Mouse (Mus musculus): ENCODE results near the gene Ubd.

DNA sequence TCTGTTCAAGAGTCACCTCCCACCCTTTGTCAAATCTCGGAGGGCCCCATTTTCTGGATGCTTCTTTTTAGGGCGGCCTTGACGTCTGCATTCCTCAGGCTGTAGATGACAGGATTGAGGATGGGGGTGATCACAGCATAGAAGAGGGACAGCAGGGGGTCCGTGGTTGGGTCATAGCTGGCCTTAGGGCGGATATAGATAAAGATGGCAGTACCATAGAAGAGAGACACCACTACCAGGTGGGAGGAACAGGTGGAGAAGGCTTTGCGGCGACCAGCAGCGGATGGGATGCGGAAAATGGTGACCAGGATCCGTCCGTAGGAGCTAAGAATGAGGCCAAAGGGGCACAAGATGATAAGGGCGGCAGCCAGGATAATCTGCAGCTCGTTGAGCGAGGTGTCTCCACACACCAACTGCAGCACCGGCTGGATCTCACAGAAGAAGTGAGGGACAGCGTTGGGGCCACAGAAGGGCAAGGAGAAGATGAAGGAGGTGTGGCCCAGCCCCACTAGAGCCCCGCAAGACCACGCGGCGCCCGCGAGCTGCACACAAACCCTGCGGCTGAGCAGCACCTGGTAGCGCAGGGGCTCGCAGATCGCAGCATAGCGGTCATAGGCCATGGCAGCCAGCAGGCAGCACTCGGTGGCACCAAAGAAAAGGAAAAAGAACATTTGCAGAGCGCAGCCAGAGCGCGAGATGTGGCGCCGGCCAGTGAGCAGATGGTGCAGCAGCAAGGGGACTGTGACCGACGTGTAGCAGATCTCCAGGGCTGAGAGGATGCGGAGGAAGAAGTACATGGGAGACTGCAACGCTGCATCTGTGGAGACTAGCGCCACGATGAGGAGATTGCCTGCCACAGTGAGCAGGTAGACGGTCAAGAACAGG, 17.4 kb downstream of the Ubd start:
- no peak for TF ChIP-seq CTCF (IDR thresholded peaks at IDR 0.05; ENCODE audit: extremely low read depth, insufficient read depth, insufficient read length, insufficient replicate concordance)
- no peak for TF ChIP-seq POLR2A (IDR thresholded peaks at IDR 0.05; ENCODE audit: low read depth, low read length)

All from spleen, adult 2 months (tissue).